In genomic region chr1:171715434-171715833, GRCm38 (mm10) we compare ENCODE assay signal across 16 mouse cellular contexts.
"Had no signal": no experiment of that assay in that cellular context is flagged by ENCODE, and none has a peak within 500 bp of the region (broad histone marks: within the 10 kb centered on the region; RNA-seq: fewer than 3 reads in every experiment).

No protein-coding gene starts in this region.

- H3K4me3 ChIP-seq: neural tube, embryonic 13.5 days; neural tube, embryonic 15.5 days; stomach, embryonic 15.5 days had no signal

- H3K36me3 ChIP-seq: neural tube, embryonic 13.5 days; neural tube, embryonic 15.5 days; stomach, embryonic 15.5 days had no signal

- H3K9me3 ChIP-seq: neural tube, embryonic 13.5 days; neural tube, embryonic 15.5 days; stomach, embryonic 15.5 days had no signal

- H3K27ac ChIP-seq: neural tube, embryonic 13.5 days; neural tube, embryonic 15.5 days; stomach, embryonic 15.5 days; stomach, postnatal 0 days had no signal

- H3K27me3 ChIP-seq: neural tube, embryonic 13.5 days; neural tube, embryonic 15.5 days; stomach, embryonic 15.5 days had no signal

- H3K9ac ChIP-seq: neural tube, embryonic 13.5 days; neural tube, embryonic 15.5 days; stomach, embryonic 15.5 days had no signal

- H3K4me2 ChIP-seq: neural tube, embryonic 13.5 days; neural tube, embryonic 15.5 days; stomach, embryonic 15.5 days had no signal

- H3K4me1 ChIP-seq: neural tube, embryonic 13.5 days; neural tube, embryonic 15.5 days; stomach, embryonic 15.5 days had no signal

- DNase-seq: retina, postnatal 1 day; right cerebral cortex, adult 18-20 months; right cerebral cortex, postnatal 14 days; right cerebral cortex, postnatal 25 days; right cerebral cortex, postnatal 4 days; spleen, adult 18-20 months; thymus, adult 18-20 months; thymus, adult 2 months; thymus, postnatal 14 days; thymus, postnatal 25 days; thymus, postnatal 36 days; thymus, postnatal 4 days had no signal
